Mouse (Mus musculus) stomach, embryonic 16.5 days (tissue): Measurements from ENCODE around the gene Arhgap29. TPM values are rescaled to one million over a fixed set of nuclear protein-coding genes. Genes with fewer than 3 reads are reported as not detected.

ENCODE experiments used
- ATAC-seq: fragments of 200-750 bp; cut with Nextera tagmentation; 2 replicates; pipeline ENCODE4 v1.8.0; 2017; ENCODE audit warnings: moderate number of reproducible peaks, moderate TSS enrichment; ENCODE audit not compliant: insufficient read depth, low FRiP score
- H3K27ac ChIP-seq: fragments of 300-500 bp; sonication (generic); 2 replicates; pipeline ENCODE4 v1.5.1; 2014; ENCODE audit warnings: low read length
- H3K27me3 ChIP-seq: fragments of 300-500 bp; sonication (generic); 2 replicates; pipeline ENCODE4 v1.6.1; 2014; ENCODE audit warnings: low read length, control low read depth, mixed read lengths; ENCODE audit not compliant: control insufficient read depth, insufficient read depth
- H3K36me3 ChIP-seq: fragments of 300-500 bp; sonication (generic); 2 replicates; pipeline ENCODE4 v1.6.1; 2014; ENCODE audit warnings: low read length; ENCODE audit not compliant: control insufficient read depth, insufficient read depth
- H3K4me1 ChIP-seq: fragments of 300-500 bp; sonication (generic); 2 replicates; pipeline ENCODE4 v1.6.1; 2014; ENCODE audit warnings: low read length, control low read depth, mixed read lengths; ENCODE audit not compliant: control insufficient read depth, insufficient read depth
- H3K4me2 ChIP-seq: fragments of 300-500 bp; sonication (generic); 2 replicates; pipeline ENCODE4 v1.6.1; 2014; ENCODE audit warnings: low read depth, low read length, mixed read lengths
- H3K4me3 ChIP-seq: fragments of 300-500 bp; sonication (generic); replicated peaks from 2 replicates; pipeline ENCODE4 v1.5.1; 2014; ENCODE audit warnings: mild to moderate bottlenecking, low read length
- H3K9ac ChIP-seq: fragments of 300-500 bp; sonication (generic); 2 replicates; pipeline ENCODE4 v1.6.1; 2014; ENCODE audit warnings: low read length
- H3K9me3 ChIP-seq: fragments of 300-500 bp; sonication (generic); replicated peaks from 2 replicates; pipeline ENCODE4 v1.6.1; 2016; ENCODE audit warnings: low read length, control low read depth; ENCODE audit not compliant: control insufficient read depth
- WGBS: fragments of 180-500 bp; shearing (Covaris S2); extraction: QIAGEN DNeasy Blood & Tissue Kit; methylation state at CpG from one replicate; pipeline ENCODE4 v1.1.7; 2014; 5-methylcytosine and 5-hydroxymethylcytosine counted together
- polyA plus RNA-seq: library from polyadenylated mRNA; unstranded; fragments of >200 nt; fragmentation: Nextera tagmentation; extraction: Ambion mirVana; gene quantifications from 2 replicates; pipeline ENCODE4 v1.2.1, GENCODE M21; 2015

Arhgap29 gene
- polyA plus RNA-seq: 49.6 and 50.7 TPM in 2 replicates

GRCm38 (mm10) chr3:121952041-121952591, at the start of gene Arhgap29:
TSS of gene Arhgap29 (plus strand) at chr3:121952541.
- Histone ChIP-seq H3K27me3 (no peaks in the 10 kb centered on the region), H3K27ac (peak within 1 kb of the TSS; percentile 66), H3K4me3 (peak within 1 kb of the TSS; percentile 80), H3K9ac (peak within 1 kb of the TSS; percentile 85), H3K4me2 (peak within 1 kb of the TSS; percentile 70), H3K4me1 (no peaks in the 10 kb centered on the region), H3K36me3 (no peaks in the 10 kb centered on the region), H3K9me3 (no peaks in the 10 kb centered on the region)
- WGBS: 89% methylated on average over 8 of the region's 8 CpGs
- no peak for ATAC-seq

GRCm38 (mm10) chr3:121902729-121903128, 49.6 kb upstream of the Arhgap29 start:
- no peaks in the 10 kb centered on the region for H3K36me3 ChIP-seq
- 78% methylated on average over 5 of the region's 5 CpGs for WGBS
- H3K27ac ChIP-seq: no peak overlapping the region
- H3K4me1 ChIP-seq: peaks cover 6% of the 10 kb centered on the region
- ATAC-seq: no peak
- H3K4me2 ChIP-seq: no peak overlapping the region
- H3K9ac ChIP-seq: no peak overlapping the region
- no peaks in the 10 kb centered on the region for H3K27me3 ChIP-seq
- no peak overlapping the region for H3K4me3 ChIP-seq
- H3K9me3 ChIP-seq: no peaks in the 10 kb centered on the region

GRCm38 (mm10) chr3:121903286-121903685, 49.1 kb upstream of the Arhgap29 start:
- Histone ChIP-seq H3K27ac (no peak overlapping the region), H3K4me2 (no peak overlapping the region), H3K36me3 (no peaks in the 10 kb centered on the region), H3K9ac (no peak overlapping the region), H3K27me3 (no peaks in the 10 kb centered on the region), H3K4me3 (no peak overlapping the region), H3K4me1 (peaks cover 4% of the 10 kb centered on the region), H3K9me3 (no peaks in the 10 kb centered on the region)
- no peak for ATAC-seq
- WGBS: 49% methylated on average over 4 of the region's 4 CpGs

GRCm38 (mm10) chr3:121903695-121904094, 48.6 kb upstream of the Arhgap29 start:
- Histone ChIP-seq H3K36me3 (no peaks in the 10 kb centered on the region), H3K27ac (no peak overlapping the region), H3K27me3 (no peaks in the 10 kb centered on the region), H3K9ac (no peak overlapping the region), H3K4me3 (no peak overlapping the region), H3K4me1 (peaks cover 4% of the 10 kb centered on the region), H3K9me3 (no peaks in the 10 kb centered on the region), H3K4me2 (no peak overlapping the region)
- WGBS: 59% methylated on average over 8 of the region's 8 CpGs
- no peak for ATAC-seq

GRCm38 (mm10) chr3:121904476-121904875, 47.9 kb upstream of the Arhgap29 start:
- Histone ChIP-seq H3K9me3 (no peaks in the 10 kb centered on the region), H3K4me1 (peaks cover 4% of the 10 kb centered on the region), H3K4me2 (no peak overlapping the region), H3K9ac (no peak overlapping the region), H3K4me3 (no peak overlapping the region), H3K36me3 (no peaks in the 10 kb centered on the region), H3K27ac (no peak overlapping the region), H3K27me3 (no peaks in the 10 kb centered on the region)
- WGBS: 91% methylated on average over 2 of the region's 2 CpGs
- no peak for ATAC-seq

GRCm38 (mm10) chr3:121906623-121907022, 45.7 kb upstream of the Arhgap29 start:
- peaks cover 4% of the 10 kb centered on the region for H3K4me1 ChIP-seq
- H3K4me3 ChIP-seq: no peak overlapping the region
- H3K4me2 ChIP-seq: no peak overlapping the region
- no peaks in the 10 kb centered on the region for H3K9me3 ChIP-seq
- no peaks in the 10 kb centered on the region for H3K27me3 ChIP-seq
- no peak; the same call in 1 of the 2 replicates for ATAC-seq
- no peak overlapping the region for H3K9ac ChIP-seq
- H3K36me3 ChIP-seq: no peaks in the 10 kb centered on the region
- H3K27ac ChIP-seq: no peak overlapping the region
- 16% methylated on average over 8 of the region's 8 CpGs for WGBS

- ATAC-seq: no peak
- Histone ChIP-seq H3K4me3 (no peak overlapping the region), H3K4me1 (peaks cover 4% of the 10 kb centered on the region), H3K36me3 (no peaks in the 10 kb centered on the region), H3K27ac (no peak overlapping the region), H3K4me2 (no peak overlapping the region), H3K27me3 (no peaks in the 10 kb centered on the region), H3K9ac (no peak overlapping the region), H3K9me3 (no peaks in the 10 kb centered on the region)
- WGBS: 53% methylated on average over 3 of the region's 3 CpGs
These were observed 43.2 kb upstream of the Arhgap29 start for GRCm38 (mm10) chr3:121909155-121909554.

- ATAC-seq: no peak
- Histone ChIP-seq H3K36me3 (no peaks in the 10 kb centered on the region), H3K9ac (no peak overlapping the region), H3K27ac (no peak overlapping the region), H3K27me3 (no peaks in the 10 kb centered on the region), H3K9me3 (no peaks in the 10 kb centered on the region), H3K4me3 (no peak overlapping the region), H3K4me1 (no peaks in the 10 kb centered on the region), H3K4me2 (no peak overlapping the region)
- 78% methylated on average over 5 of the region's 5 CpGs for WGBS
These were observed 38.9 kb upstream of the Arhgap29 start for GRCm38 (mm10) chr3:121913476-121913875.

- ATAC-seq: no peak
- no peak overlapping the region; the same call in 1 of the 2 replicates for H3K4me2 ChIP-seq
- no peak overlapping the region for H3K9ac ChIP-seq
These were observed 37.7 kb upstream of the Arhgap29 start for GRCm38 (mm10) chr3:121914459-121915185.

More at GRCm38 (mm10) chr3:121914459-121915185, 37.7 kb upstream of the Arhgap29 start:
- 44% methylated on average over 13 of the region's 13 CpGs for WGBS
- Histone ChIP-seq H3K4me3 (no peak overlapping the region), H3K36me3 (no peaks in the 10 kb centered on the region), H3K27ac (peak overlapping the region; percentile 72), H3K4me1 (no peaks in the 10 kb centered on the region), H3K9me3 (no peaks in the 10 kb centered on the region), H3K27me3 (no peaks in the 10 kb centered on the region)
